Mouse (Mus musculus) liver, embryonic 13.5 days (tissue): ENCODE measurements around the gene Ddhd1. TPM values are rescaled to one million over a fixed set of nuclear protein-coding genes. Genes with fewer than 3 reads are reported as not detected.
A peak's percentile ranks its signal among the peaks of the same experiment; 100 is the strongest.

Experiments used
- ATAC-seq: fragments of 200-750 bp; cut with Nextera tagmentation; 2 replicates; pipeline ENCODE4 v1.8.0; 2017; ENCODE audit warnings: low read depth, mild to moderate bottlenecking, moderate number of reproducible peaks, moderate library complexity
- DNase-seq: peaks from one replicate; pipeline ENCODE4 v3.0.0; 2022
- H3K27ac ChIP-seq: fragments of 300-500 bp; sonication (generic); 2 replicates; pipeline ENCODE4 v1.5.1; 2015; ENCODE audit warnings: moderate library complexity, mild to moderate bottlenecking, inconsistent platforms
- H3K27me3 ChIP-seq: fragments of 300-500 bp; sonication (generic); 2 replicates; pipeline ENCODE4 v1.6.1; 2015; ENCODE audit warnings: mild to moderate bottlenecking, inconsistent platforms
- H3K36me3 ChIP-seq: fragments of 300-500 bp; sonication (generic); 2 replicates; pipeline ENCODE4 v1.6.1; 2015; ENCODE audit warnings: mild to moderate bottlenecking, inconsistent platforms
- H3K4me1 ChIP-seq: fragments of 300-500 bp; sonication (generic); replicated peaks from 2 replicates; pipeline ENCODE4 v1.6.1; 2015; ENCODE audit warnings: inconsistent platforms
- H3K4me2 ChIP-seq: fragments of 300-500 bp; sonication (generic); 2 replicates; pipeline ENCODE4 v1.6.1; 2015; ENCODE audit warnings: inconsistent platforms, mild to moderate bottlenecking, moderate library complexity
- H3K4me3 ChIP-seq: fragments of 300-500 bp; sonication (generic); replicated peaks from 2 replicates; pipeline ENCODE4 v1.5.1; 2015; ENCODE audit warnings: mild to moderate bottlenecking, inconsistent platforms
- H3K9ac ChIP-seq: fragments of 300-500 bp; sonication (generic); 2 replicates; pipeline ENCODE4 v1.6.1; 2015; ENCODE audit warnings: mild to moderate bottlenecking, inconsistent platforms
- H3K9me3 ChIP-seq: fragments of 300-500 bp; sonication (generic); replicated peaks from 2 replicates; pipeline ENCODE4 v1.6.1; 2016; ENCODE audit warnings: inconsistent platforms
- WGBS: fragments of 180-500 bp; shearing (Covaris S2); methylation state at CpG from one replicate; pipeline ENCODE4 v1.1.7; 2015; ENCODE audit not compliant: insufficient replicate concordance; 5-methylcytosine and 5-hydroxymethylcytosine counted together
- microRNA-seq: library from miRNA; unstranded; fragments of <30 nt; microRNA quantifications from one replicate; pipeline ENCODE4, GENCODE M21; 2016
- polyA plus RNA-seq: library from polyadenylated mRNA; unstranded; fragments of >200 nt; fragmentation: Nextera tagmentation; extraction: Ambion mirVana; gene quantifications from 2 replicates; pipeline ENCODE4 v1.2.1, GENCODE M21; 2015

Ddhd1 gene
- polyA plus RNA-seq, 1 experiment from 2014 or later, result 6.6 TPM

- Histone ChIP-seq H3K27me3 (peaks cover 7% of the 10 kb centered on the region; the same call in 1 of the 2 replicates), H3K27ac (no peak overlapping the region), H3K9ac (no peak overlapping the region), H3K4me2 (no peak overlapping the region), H3K36me3 (no peaks in the 10 kb centered on the region), H3K4me1 (peaks cover 5% of the 10 kb centered on the region), H3K4me3 (no peak overlapping the region), H3K9me3 (no peaks in the 10 kb centered on the region)
- WGBS, result 52% methylated on average over 3 of the region's 3 CpGs
- DNase-seq (no peak), ATAC-seq (no peak)
Observed at GRCm38 (mm10) chr14:45548118-45548517, 109.8 kb downstream of the Ddhd1 start.

- ATAC-seq, result no peak
- Histone ChIP-seq H3K4me3 (no peak overlapping the region), H3K27me3 (no peaks in the 10 kb centered on the region), H3K27ac (no peak overlapping the region), H3K4me2 (no peak overlapping the region), H3K36me3 (no peaks in the 10 kb centered on the region), H3K9me3 (no peaks in the 10 kb centered on the region), H3K4me1 (peaks cover 2% of the 10 kb centered on the region), H3K9ac (no peak overlapping the region)
- no peak for DNase-seq
- 67% methylated on average over 7 of the region's 7 CpGs for WGBS
Observed at GRCm38 (mm10) chr14:45544905-45545304, 113.0 kb downstream of the Ddhd1 start.

GRCm38 (mm10) chr14:45544026-45544425 is 113.9 kb downstream of the Ddhd1 start:
- peaks cover 6% of the 10 kb centered on the region for H3K4me1 ChIP-seq
- WGBS, result 42% methylated on average over 5 of the region's 6 CpGs

GRCm38 (mm10) chr14:45539659-45540468 is 118.1 kb downstream of the Ddhd1 start:
- H3K9ac ChIP-seq, result no peak overlapping the region
- H3K4me1 ChIP-seq, result peaks cover 6% of the 10 kb centered on the region
- no peak overlapping the region for H3K4me2 ChIP-seq
- peak; percentile 24 for DNase-seq
- H3K27ac ChIP-seq, result no peak overlapping the region
- no peaks in the 10 kb centered on the region for H3K27me3 ChIP-seq
- no peaks in the 10 kb centered on the region for H3K36me3 ChIP-seq
- ATAC-seq, result peak; percentile 39
- H3K4me3 ChIP-seq, result no peak overlapping the region
- 24% methylated on average over 12 of the region's 12 CpGs for WGBS
- H3K9me3 ChIP-seq, result no peaks in the 10 kb centered on the region

More at GRCm38 (mm10) chr14:45544026-45544425, 113.9 kb downstream of the Ddhd1 start:
- no peaks in the 10 kb centered on the region for H3K9me3 ChIP-seq
- H3K36me3 ChIP-seq, result no peaks in the 10 kb centered on the region
- no peaks in the 10 kb centered on the region for H3K27me3 ChIP-seq
- H3K4me3 ChIP-seq, result no peak overlapping the region
- H3K9ac ChIP-seq, result no peak overlapping the region
- ATAC-seq (no peak), DNase-seq (no peak)
- no peak overlapping the region for H3K27ac ChIP-seq
- H3K4me2 ChIP-seq, result no peak overlapping the region

Small RNAs within 50 kb of the gene (microRNA-seq; reads per million reads assigned to microRNA genes)
- gene Mir5131, result 28.2 reads per million, percentile 38 among the genes with 10 or more reads in this experiment

Other genes with a start within 250 kb of the Ddhd1 start
- 31.6 and 35.4 TPM in 2 replicates for gene Fermt2, start 128.0 kb downstream of the Ddhd1 start, polyA plus RNA-seq